Mouse (Mus musculus): ENCODE measurements around the gene Zfp414. TPM values are rescaled to one million over a fixed set of nuclear protein-coding genes. Genes with fewer than 3 reads are reported as not detected.
A peak's percentile ranks its signal among the peaks of the same experiment; 100 is the strongest.

Zfp414 gene
- polyA plus RNA-seq, 1 experiment from 2014 or later = 51.9 TPM

GRCm38 (mm10) chr17:33637516-33638276, 8.8 kb downstream of the Zfp414 start, which contains the start of gene Pram1:
Gene Pram1, plus strand, starts transcription at chr17:33638056.
- peaks cover 6% of the 10 kb centered on the region for H3K36me3 ChIP-seq (ENCODE audit: control insufficient read depth, insufficient read depth, low read length)
- ATAC-seq (ENCODE audit: low read depth) (no peak), DNase-seq (ENCODE audit: low spot score) (no peak)
- no peaks in the 10 kb centered on the region for H3K9me3 ChIP-seq (ENCODE audit: control insufficient read depth, low read length)
- H3K27me3 ChIP-seq (replicated peaks; ENCODE audit: control insufficient read depth, insufficient read depth, low read length) = no peaks in the 10 kb centered on the region
- no peak within 1 kb of the TSS for H3K27ac ChIP-seq (replicated peaks; ENCODE audit: low read depth, low read length)
- no peak within 1 kb of the TSS for H3K9ac ChIP-seq (ENCODE audit: low read depth, low read length)
- no peaks in the 10 kb centered on the region for H3K4me1 ChIP-seq (ENCODE audit: control insufficient read depth, insufficient read depth, low read length)
- H3K4me3 ChIP-seq (ENCODE audit: low read depth, low read length) = no peak within 1 kb of the TSS
- WGBS = 91% methylated on average over 3 of the region's 4 CpGs
- H3K4me2 ChIP-seq (ENCODE audit: low read depth, low read length) = no peak within 1 kb of the TSS

- Histone ChIP-seq H3K36me3 (ENCODE audit: control insufficient read depth, insufficient read depth, low read length) (peaks cover 26% of the 10 kb centered on the region), H3K4me2 (ENCODE audit: low read depth, low read length) (no peak overlapping the region), H3K4me3 (ENCODE audit: low read depth, low read length) (no peak overlapping the region), H3K9ac (ENCODE audit: low read depth, low read length) (no peak overlapping the region), H3K9me3 (ENCODE audit: control insufficient read depth, low read length) (no peaks in the 10 kb centered on the region), H3K4me1 (ENCODE audit: control insufficient read depth, insufficient read depth, low read length) (no peaks in the 10 kb centered on the region), H3K27ac (replicated peaks; ENCODE audit: low read depth, low read length) (no peak overlapping the region), H3K27me3 (replicated peaks; ENCODE audit: control insufficient read depth, insufficient read depth, low read length) (no peaks in the 10 kb centered on the region)
- DNase-seq (ENCODE audit: low spot score) (no peak), ATAC-seq (ENCODE audit: low read depth) (no peak)
- 60% methylated on average over 6 of the region's 6 CpGs for WGBS
These were observed 10.9 kb downstream of the Zfp414 start for GRCm38 (mm10) chr17:33639743-33640142.

- no peaks in the 10 kb centered on the region for H3K4me1 ChIP-seq (ENCODE audit: control insufficient read depth, insufficient read depth, low read length)
- WGBS = 100% methylated on average over 4 of the region's 4 CpGs
- no peak overlapping the region for H3K4me2 ChIP-seq (ENCODE audit: low read depth, low read length)
These were observed 15.2 kb downstream of the Zfp414 start for GRCm38 (mm10) chr17:33644068-33644467.

GRCm38 (mm10) chr17:33645073-33645472, 16.2 kb downstream of the Zfp414 start:
- Histone ChIP-seq H3K4me1 (ENCODE audit: control insufficient read depth, insufficient read depth, low read length) (no peaks in the 10 kb centered on the region), H3K36me3 (ENCODE audit: control insufficient read depth, insufficient read depth, low read length) (peaks cover 77% of the 10 kb centered on the region), H3K27me3 (replicated peaks; ENCODE audit: control insufficient read depth, insufficient read depth, low read length) (no peaks in the 10 kb centered on the region), H3K4me2 (ENCODE audit: low read depth, low read length) (no peak overlapping the region), H3K9me3 (ENCODE audit: control insufficient read depth, low read length) (no peaks in the 10 kb centered on the region), H3K9ac (ENCODE audit: low read depth, low read length) (no peak overlapping the region), H3K27ac (replicated peaks; ENCODE audit: low read depth, low read length) (no peak overlapping the region), H3K4me3 (ENCODE audit: low read depth, low read length) (no peak overlapping the region)
- no peak for DNase-seq (ENCODE audit: low spot score)
- no peak for ATAC-seq (ENCODE audit: low read depth)
- WGBS = 98% methylated on average over 8 of the region's 8 CpGs

More at GRCm38 (mm10) chr17:33644068-33644467, 15.2 kb downstream of the Zfp414 start:
- Histone ChIP-seq H3K27me3 (replicated peaks; ENCODE audit: control insufficient read depth, insufficient read depth, low read length) (no peaks in the 10 kb centered on the region), H3K27ac (replicated peaks; ENCODE audit: low read depth, low read length) (no peak overlapping the region), H3K4me3 (ENCODE audit: low read depth, low read length) (no peak overlapping the region), H3K9me3 (ENCODE audit: control insufficient read depth, low read length) (no peaks in the 10 kb centered on the region), H3K36me3 (ENCODE audit: control insufficient read depth, insufficient read depth, low read length) (peaks cover 67% of the 10 kb centered on the region), H3K9ac (ENCODE audit: low read depth, low read length) (no peak overlapping the region)
- ATAC-seq (ENCODE audit: low read depth) (no peak), DNase-seq (ENCODE audit: low spot score) (no peak)

- Histone ChIP-seq H3K4me3 (ENCODE audit: low read depth, low read length) (no peak overlapping the region), H3K4me2 (ENCODE audit: low read depth, low read length) (no peak overlapping the region), H3K36me3 (ENCODE audit: control insufficient read depth, insufficient read depth, low read length) (peaks cover 95% of the 10 kb centered on the region), H3K27ac (replicated peaks; ENCODE audit: low read depth, low read length) (no peak overlapping the region), H3K27me3 (replicated peaks; ENCODE audit: control insufficient read depth, insufficient read depth, low read length) (no peaks in the 10 kb centered on the region), H3K9me3 (ENCODE audit: control insufficient read depth, low read length) (no peaks in the 10 kb centered on the region), H3K4me1 (ENCODE audit: control insufficient read depth, insufficient read depth, low read length) (no peaks in the 10 kb centered on the region), H3K9ac (ENCODE audit: low read depth, low read length) (no peak overlapping the region)
- ATAC-seq (ENCODE audit: low read depth) (peak; percentile 17), DNase-seq (ENCODE audit: low spot score) (no peak)
- WGBS = 97% methylated on average over 34 of the region's 34 CpGs
These were observed 21.0 kb downstream of the Zfp414 start for GRCm38 (mm10) chr17:33649781-33650475.

GRCm38 (mm10) chr17:33666813-33667212, 37.9 kb downstream of the Zfp414 start:
- peaks cover 73% of the 10 kb centered on the region for H3K36me3 ChIP-seq (ENCODE audit: control insufficient read depth, insufficient read depth, low read length)
- no peak overlapping the region for H3K9ac ChIP-seq (ENCODE audit: low read depth, low read length)
- 84% methylated on average over 3 of the region's 3 CpGs for WGBS
- no peaks in the 10 kb centered on the region for H3K27me3 ChIP-seq (replicated peaks; ENCODE audit: control insufficient read depth, insufficient read depth, low read length)
- H3K4me2 ChIP-seq (ENCODE audit: low read depth, low read length) = no peak overlapping the region
- 0 out of 2 replicates have a peak, but pooled peaks cover 2% of the 10 kb centered on the region for H3K4me1 ChIP-seq (ENCODE audit: control insufficient read depth, insufficient read depth, low read length)
- H3K4me3 ChIP-seq (ENCODE audit: low read depth, low read length) = no peak overlapping the region
- DNase-seq (ENCODE audit: low spot score) (no peak), ATAC-seq (ENCODE audit: low read depth) (no peak)
- no peaks in the 10 kb centered on the region for H3K9me3 ChIP-seq (ENCODE audit: control insufficient read depth, low read length)
- no peak overlapping the region for H3K27ac ChIP-seq (replicated peaks; ENCODE audit: low read depth, low read length)

- DNase-seq (ENCODE audit: low spot score) (no peak), ATAC-seq (ENCODE audit: low read depth) (no peak)
- no peaks in the 10 kb centered on the region for H3K9me3 ChIP-seq (ENCODE audit: control insufficient read depth, low read length)
- H3K4me1 ChIP-seq (ENCODE audit: control insufficient read depth, insufficient read depth, low read length) = peaks cover 2% of the 10 kb centered on the region; the same call in 1 of the 2 replicates
- H3K9ac ChIP-seq (ENCODE audit: low read depth, low read length) = no peak overlapping the region
- no peaks in the 10 kb centered on the region for H3K27me3 ChIP-seq (replicated peaks; ENCODE audit: control insufficient read depth, insufficient read depth, low read length)
- H3K27ac ChIP-seq (replicated peaks; ENCODE audit: low read depth, low read length) = no peak overlapping the region
- 85% methylated on average over 3 of the region's 3 CpGs for WGBS
- peaks cover 50% of the 10 kb centered on the region for H3K36me3 ChIP-seq (ENCODE audit: control insufficient read depth, insufficient read depth, low read length)
- H3K4me3 ChIP-seq (ENCODE audit: low read depth, low read length) = no peak overlapping the region
- H3K4me2 ChIP-seq (ENCODE audit: low read depth, low read length) = no peak overlapping the region
These were observed 40.8 kb downstream of the Zfp414 start for GRCm38 (mm10) chr17:33669681-33670080.

- peaks cover 6% of the 10 kb centered on the region; the same call in 1 of the 2 replicates for H3K4me1 ChIP-seq (ENCODE audit: control insufficient read depth, insufficient read depth, low read length)
- peaks cover 38% of the 10 kb centered on the region for H3K36me3 ChIP-seq (ENCODE audit: control insufficient read depth, insufficient read depth, low read length)
- no peaks in the 10 kb centered on the region for H3K27me3 ChIP-seq (replicated peaks; ENCODE audit: control insufficient read depth, insufficient read depth, low read length)
- no peak for DNase-seq (ENCODE audit: low spot score)
- ATAC-seq (ENCODE audit: low read depth) = no peak
- H3K4me2 ChIP-seq (ENCODE audit: low read depth, low read length) = no peak overlapping the region
- H3K27ac ChIP-seq (replicated peaks; ENCODE audit: low read depth, low read length) = no peak overlapping the region
- no peaks in the 10 kb centered on the region for H3K9me3 ChIP-seq (ENCODE audit: control insufficient read depth, low read length)
- 85% methylated on average over 1 of the region's 1 CpGs for WGBS
- no peak overlapping the region for H3K4me3 ChIP-seq (ENCODE audit: low read depth, low read length)
- no peak overlapping the region for H3K9ac ChIP-seq (ENCODE audit: low read depth, low read length)
These were observed 44.9 kb downstream of the Zfp414 start for GRCm38 (mm10) chr17:33673837-33674236.
